Mouse (Mus musculus): ENCODE measurements at regions not wholly inside any gene's neighbourhood (a gene's known extent, or its start where the extent isn't known, plus 50 kb on each side); places are given as distances from the start of the nearest gene placed in this dataset.

DNA sequence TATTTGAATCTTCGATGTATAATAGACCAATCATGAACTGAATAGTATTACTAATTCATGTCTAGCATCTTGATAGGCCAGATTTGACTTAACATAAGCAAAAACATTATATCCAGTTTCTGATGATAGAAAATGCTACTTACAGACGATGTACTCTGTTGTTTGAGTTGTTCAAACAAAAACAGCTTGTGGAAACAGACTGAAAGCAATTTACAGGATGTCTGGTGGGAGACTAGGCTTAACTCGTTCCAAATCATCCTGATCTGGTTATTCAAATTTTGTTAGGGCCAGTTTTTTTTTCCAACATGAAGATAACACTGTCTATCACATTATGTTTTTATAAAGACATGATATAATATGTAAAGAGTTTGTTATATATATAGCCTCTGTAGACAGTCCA lies 369.4 kb upstream of the Igbp1b start:
- no peak for DNase-seq (ENCODE audit: low spot score in 2 of 2)

DNA sequence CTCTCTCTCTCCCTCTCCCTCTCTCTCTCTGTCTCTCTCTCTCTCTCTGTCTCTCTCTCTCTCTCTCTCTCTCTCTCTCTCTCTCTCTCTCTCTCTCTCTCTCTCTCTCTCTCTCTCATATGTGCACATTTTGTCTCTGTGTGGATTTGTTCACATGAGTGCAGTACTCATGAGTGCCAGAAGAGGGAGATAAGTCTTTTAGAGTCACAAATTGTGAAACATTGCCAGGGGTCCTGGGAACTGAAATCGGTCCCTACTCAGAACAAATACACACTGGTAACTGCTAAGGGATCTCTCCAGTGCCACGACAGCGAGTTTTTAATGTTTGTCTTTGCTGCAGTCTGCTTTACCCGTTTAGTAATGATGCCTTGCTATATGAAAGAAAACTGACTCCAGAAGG lies 356.2 kb upstream of the Igbp1b start:
- DNase-seq (ENCODE audit: low spot score in 2 of 2), result no peak

- no peak for DNase-seq (ENCODE audit: low spot score in 2 of 2)
Observed at GRCm38 (mm10) chr6:139010501-139010900, 352.2 kb upstream of the Igbp1b start.

Measured in frontal cortex, postnatal 10 days (tissue).